Mouse (Mus musculus) megakaryocyte, adult 5-6 weeks (primary cell): ENCODE results near the gene Fbxl14. TPM values are rescaled to one million over a fixed set of nuclear protein-coding genes. Genes with fewer than 3 reads are reported as not detected.
A peak's percentile ranks its signal among the peaks of the same experiment; 100 is the strongest.
"Not testable (repeated sequence)": the region's sequence is repeated elsewhere in the genome, so short reads cannot be mapped to it uniquely, and the experiment has no call there.

Source experiments
- ATAC-seq: 2 replicates; pipeline ENCODE4 v1.8.0; 2016; ENCODE audit warnings: mild to moderate bottlenecking, inconsistent platforms; ENCODE audit not compliant: poor library complexity, severe bottlenecking
- total RNA-seq, 2 experiments: library from RNA; stranded (forward) in 1 of 2; stranded (reverse) in 1 of 2; fragments of 153-499, 151-499 nt in 1 of 2; fragments of 221-1000, 200-1000 nt in 1 of 2; gene quantifications; 2 replicates each; pipeline versions ENCODE4 v1.2.3 to v1.2.4; 2015 to 2017

Gene Fbxl14
- total RNA-seq (2015) = 38.4 and 40.4 TPM in 2 replicates
- 40.1 and 42.2 TPM in 2 replicates for total RNA-seq (2017)

DNA sequence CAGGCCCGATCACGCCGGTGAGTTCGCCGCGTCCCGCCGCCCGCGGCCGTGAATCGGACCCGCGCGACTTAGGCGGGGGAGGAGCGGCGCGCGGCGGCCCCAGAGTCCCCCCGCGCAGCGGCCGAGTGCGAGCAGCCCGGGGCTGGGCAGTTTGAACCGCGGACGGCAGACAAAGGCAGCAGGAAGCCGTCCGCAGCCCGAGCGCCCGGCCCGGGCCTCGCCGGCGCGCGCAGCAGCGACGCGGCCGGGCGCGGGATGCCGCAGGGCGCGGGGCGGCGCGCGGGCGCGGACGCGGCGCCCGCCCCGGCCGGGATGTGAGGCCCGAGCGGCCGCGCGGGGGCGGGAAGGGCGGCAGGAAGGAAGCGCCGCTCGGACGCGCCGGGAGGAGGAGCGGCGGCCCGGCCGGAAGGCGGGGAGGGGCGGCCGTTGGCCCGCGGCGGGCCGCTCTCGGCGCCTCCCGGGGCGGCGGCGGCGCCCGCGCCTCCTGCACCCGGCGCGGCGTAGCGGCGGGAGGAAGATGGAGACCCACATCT, at the start of gene Fbxl14:
Fbxl14 (plus strand) TSS at position 326 of the 533 bp plus-strand sequence.
- ATAC-seq = peak; percentile 45

GRCm38 (mm10) chr6:119430508-119430907, 49.0 kb upstream of the Fbxl14 start:
- peak; percentile 94 for ATAC-seq

DNA sequence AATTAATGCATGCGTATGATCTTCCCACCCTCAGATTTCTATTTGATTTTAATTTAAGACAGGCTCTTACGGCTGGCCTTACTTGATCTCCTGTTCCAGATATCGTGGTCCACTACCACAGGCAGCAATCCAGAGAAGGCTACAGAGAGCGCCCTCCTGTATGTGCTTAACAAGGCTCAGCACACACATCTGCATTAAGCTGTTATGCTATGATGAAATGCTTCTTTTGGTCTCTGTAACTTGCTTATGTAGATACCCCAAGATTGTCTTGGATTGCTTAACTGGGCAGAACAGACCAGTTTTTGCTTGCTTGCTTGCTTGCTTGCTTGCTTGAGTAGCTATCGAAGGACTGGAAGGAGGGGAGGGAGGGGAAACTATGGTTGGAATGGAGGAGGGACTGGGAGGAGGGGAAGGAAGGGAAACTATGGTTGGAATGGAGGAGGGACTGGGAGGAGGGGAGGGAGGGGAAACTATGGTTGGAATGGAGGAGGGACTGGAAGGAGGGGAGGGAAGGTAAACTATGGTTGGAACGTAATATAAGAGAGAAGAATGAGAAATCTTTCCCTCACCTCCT, 47.6 kb upstream of the Fbxl14 start:
- ATAC-seq = no peak

GRCm38 (mm10) chr6:119434394-119434793, 45.1 kb upstream of the Fbxl14 start:
- no peak for ATAC-seq

DNA sequence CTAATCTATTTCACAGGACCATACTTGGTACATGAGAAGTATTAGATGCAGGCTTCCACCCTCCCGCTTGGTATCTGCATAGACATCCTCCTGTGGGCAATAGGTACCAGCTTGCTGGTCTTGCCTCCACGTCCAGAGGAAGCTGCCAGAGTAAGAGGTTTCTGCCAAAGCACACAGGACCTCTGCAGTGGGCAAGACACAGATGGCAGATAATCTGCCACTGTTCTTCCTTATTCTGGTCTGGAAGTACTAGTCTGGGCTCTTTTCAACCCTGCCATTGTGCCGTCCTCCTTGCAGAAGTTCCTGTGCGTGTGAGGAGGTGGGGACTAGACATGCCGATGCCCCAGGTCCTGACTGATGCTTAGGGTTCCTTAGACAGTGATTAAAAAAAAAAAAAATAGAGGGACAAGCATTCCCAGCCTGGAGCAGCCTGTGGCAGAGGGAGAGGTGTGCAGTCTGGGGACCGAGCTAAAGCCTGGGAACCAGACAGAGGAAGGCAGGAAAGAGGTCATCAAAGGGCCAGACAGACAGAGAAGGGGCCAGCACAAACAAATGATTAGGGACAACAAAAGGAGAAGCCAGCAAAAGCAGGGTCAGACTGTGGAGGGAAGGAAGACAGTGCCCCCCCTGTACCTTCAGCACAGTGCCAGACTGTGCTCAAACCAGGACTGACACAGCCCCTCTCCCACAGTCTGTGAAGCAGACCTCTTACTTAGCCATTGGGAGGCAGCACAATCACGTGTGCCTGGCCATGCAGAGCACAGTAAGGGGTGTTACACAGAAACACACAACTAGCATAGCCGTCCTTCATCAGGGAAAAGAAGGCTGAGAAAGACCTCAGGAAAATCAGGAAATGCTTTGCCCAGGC, 41.3 kb upstream of the Fbxl14 start:
- peak; percentile 64 for ATAC-seq

DNA sequence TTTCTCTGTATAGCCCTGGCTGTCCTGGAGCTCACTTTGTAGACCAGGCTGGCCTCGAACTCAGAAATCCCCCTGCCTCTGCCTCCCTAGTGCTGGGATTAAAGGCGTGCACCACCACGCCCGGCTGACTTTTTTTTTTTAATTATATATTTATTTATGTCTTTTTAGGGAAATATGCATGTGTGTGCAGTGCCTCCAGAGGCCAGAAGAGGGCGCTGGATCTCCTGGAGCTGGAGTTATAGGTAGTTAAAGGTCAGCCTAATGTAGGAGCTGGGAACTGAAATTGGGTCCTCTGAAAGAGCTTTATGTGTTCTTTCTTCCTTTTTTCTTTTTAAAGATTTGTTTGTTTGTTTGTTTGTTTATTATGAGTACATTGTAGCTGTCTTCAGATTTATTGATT, 36.7 kb upstream of the Fbxl14 start:
- ATAC-seq = not testable (repeated sequence)

DNA sequence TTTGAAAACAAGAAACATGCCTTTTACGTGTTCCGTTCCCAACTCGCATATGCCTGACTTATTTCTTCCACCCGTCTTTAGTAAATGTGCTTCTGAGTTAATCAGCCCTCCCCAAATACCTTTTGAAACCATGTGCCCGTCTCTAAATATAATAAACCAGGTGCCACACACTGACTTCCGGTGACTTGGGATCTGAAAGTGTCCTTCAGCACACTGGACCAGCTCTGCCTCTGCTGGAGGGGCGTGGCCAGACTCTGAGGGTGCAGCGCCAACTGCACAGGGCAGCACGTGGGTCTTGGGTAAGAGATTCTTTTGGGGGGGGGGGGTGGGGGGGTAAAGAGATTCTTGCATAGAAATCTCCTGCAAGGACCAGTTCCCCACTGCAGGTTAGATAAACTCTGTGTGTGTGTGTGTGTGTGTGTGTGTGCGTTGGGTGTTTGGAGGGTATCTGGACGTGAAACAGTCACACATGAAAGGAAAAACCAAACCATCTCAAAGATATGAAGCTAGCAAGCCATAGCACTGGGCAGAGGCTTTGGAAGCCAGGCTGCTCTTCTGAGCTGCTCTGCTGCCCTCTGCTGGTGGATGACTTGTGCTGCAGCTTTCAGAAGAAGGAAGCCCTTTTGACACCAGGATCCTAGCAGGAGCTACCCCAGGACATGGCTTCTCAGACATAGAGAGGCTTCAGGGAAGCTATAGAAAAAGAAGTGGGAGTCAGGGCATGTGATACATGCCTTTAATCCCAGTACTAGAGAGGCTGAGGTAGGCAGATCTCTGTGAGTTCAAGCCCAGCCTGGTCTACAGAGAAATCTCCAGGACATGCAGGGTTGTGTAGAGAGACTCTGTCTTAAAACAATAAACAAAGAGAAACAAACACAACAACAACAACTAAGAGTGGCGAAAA, 35.5 kb upstream of the Fbxl14 start:
- peak; percentile 90 for ATAC-seq

DNA sequence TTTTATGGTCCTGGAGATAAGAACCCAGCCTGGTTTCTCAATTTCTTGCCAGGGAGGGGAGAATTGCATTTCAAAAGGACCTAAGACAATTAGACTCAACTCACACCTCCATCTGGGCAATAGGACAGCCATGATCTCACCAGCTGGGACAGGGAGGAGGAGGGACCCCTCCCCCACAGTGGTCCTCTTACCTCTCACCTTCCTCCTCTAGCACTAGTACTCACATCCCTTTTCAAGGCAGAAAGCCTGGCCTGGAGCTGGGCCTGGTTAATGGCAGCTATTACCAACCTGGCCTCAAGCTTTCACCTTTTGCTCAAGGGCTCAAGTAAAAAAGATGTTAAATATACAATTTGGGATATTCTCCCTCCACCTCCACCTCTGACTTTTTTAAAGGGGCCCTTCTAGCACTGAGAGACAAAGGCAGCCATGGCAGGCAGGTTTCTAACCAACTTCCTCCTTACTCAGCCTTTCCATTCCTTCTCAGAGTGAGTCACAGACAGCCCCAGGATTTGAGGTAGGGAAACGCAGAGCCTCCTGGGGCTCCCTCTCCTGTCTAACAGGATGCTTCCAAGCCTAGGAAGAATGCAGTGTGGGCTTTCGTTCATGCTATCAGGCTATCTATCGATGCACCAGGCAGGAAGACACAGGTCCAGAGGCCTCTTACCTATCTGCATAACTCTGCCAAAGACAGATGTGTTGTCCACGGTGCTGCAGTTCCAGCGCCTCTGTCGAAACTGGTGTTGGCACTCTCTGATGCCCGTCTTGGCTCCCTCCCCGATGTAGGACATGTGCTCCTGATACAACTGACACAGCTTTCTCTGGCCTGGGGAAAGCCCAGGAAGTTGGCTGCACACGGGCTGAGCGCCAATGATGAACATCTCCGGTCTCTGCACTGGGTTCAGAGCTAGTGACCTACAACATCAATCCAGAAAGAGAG, 33.5 kb upstream of the Fbxl14 start:
- 0 out of 2 replicates have a peak, but pooled peaks have one; percentile 35 for ATAC-seq

GRCm38 (mm10) chr6:119448321-119449059, 31.0 kb upstream of the Fbxl14 start:
- no peak for ATAC-seq

GRCm38 (mm10) chr6:119449060-119449499, 30.4 kb upstream of the Fbxl14 start:
- ATAC-seq = peak; percentile 51

GRCm38 (mm10) chr6:119450965-119451943, 28.2 kb upstream of the Fbxl14 start:
- ATAC-seq = peak; percentile 56

GRCm38 (mm10) chr6:119451981-119452499, 27.4 kb upstream of the Fbxl14 start:
- ATAC-seq = no peak

GRCm38 (mm10) chr6:119458166-119458565, 21.3 kb upstream of the Fbxl14 start:
- no peak for ATAC-seq

DNA sequence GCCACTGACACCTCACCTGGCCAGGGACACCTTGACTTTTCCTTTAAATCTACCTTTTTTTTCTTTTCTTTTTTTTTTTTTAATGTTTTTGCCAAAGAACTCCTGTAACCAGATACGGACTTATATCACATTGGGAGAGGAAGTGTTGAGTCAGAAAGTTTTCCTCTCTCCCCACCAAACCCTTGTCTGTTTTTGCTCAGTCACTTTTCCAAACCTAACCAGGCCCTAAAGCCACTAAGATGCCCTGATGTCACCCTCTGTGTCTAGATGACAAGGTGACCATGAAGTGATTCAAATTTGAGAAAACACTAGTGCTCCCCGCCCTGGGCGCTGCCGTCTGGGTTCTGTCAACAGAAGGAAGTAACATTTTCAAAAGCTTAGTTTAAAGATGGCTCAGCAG, 20.4 kb upstream of the Fbxl14 start:
- ATAC-seq = no peak

DNA sequence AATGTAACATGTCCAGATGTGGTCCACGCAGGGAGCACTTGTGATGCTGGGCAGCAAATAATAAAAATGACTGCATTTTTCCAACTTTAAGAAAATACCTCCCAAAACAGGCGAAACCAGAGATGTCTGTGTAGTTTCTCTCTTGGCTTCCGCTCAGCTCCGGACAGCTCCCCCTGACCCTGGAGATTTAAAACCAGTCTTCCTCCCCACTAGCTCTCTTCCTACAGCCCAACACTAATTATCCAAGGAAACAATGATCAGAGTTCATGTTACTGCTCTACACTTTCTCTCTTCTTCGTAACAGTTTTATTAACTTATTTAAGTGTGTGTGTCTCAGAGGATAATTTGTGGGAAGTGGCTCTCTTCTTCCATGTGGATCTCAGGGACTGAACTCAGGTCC, 19.1 kb upstream of the Fbxl14 start:
- ATAC-seq = no peak

DNA sequence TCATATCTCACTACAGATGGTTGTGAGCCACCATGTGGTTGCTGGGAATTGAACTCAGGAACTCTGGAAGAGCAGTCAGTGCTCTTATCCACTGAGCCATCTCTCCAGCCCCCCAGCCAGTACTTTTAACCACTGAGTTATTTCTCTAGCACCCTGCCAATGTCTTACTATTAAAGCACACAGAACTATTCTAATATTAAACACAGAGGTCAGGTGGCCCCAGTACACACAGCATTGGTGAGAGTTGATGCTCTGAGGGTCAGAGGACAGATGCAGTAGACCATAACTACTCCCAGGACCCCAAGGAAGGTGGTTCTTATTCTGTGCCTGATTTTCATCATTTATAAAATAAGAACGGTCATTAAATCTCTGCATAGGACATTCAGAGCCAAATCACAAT, 13.3 kb upstream of the Fbxl14 start:
- ATAC-seq = no peak

DNA sequence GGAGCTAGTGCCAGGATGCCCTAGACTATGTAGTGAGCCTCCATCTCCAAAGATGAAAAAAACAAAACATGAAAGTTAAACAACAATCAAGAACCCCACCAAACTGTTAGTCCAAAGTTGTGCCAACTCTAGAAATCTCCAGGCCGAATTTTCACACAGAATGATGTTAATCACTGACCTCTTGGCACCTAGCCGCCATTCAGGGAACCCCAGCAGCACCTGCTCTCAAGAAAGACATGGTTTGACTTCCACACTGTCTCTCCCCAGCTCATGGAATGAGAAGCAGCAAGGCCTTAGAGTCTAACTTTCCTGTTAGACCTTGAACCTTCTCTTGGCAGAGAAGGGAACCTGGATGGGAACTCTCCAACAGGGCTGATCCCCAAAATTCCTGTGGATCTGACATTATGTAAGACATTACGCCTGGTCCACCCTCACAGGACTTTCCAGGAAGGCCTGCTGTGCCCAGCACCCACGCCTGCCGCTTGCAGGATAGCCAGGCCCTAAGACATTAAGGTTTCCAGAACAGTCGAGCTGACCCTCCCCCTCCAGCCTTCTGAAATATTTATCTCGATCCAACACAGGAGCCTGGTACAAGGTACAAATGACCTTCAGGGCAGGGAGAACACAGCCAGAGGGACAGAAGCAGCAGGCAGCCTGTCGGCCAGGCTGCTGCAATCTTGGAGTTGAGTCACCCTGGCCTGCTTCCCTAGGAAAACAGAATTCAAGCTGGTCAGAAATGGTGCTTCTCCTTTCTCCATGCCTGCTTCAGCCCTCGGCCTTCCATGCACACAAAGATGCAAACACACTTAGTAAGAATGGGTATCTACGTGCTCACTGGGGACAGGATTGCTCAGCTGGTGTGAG, 12.3 kb upstream of the Fbxl14 start:
- no peak for ATAC-seq
